Mouse (Mus musculus) lung, postnatal 25 days (tissue): ENCODE data around the gene Cyyr1.
"Not testable (repeated sequence)": the region's sequence is repeated elsewhere in the genome, so short reads cannot be mapped to it uniquely, and the experiment has no call there.

ENCODE experiments used
- DNase-seq: peaks from one replicate; pipeline ENCODE4 v3.0.0; 2022; ENCODE audit warnings: low spot score

Cyyr1 gene

DNA sequence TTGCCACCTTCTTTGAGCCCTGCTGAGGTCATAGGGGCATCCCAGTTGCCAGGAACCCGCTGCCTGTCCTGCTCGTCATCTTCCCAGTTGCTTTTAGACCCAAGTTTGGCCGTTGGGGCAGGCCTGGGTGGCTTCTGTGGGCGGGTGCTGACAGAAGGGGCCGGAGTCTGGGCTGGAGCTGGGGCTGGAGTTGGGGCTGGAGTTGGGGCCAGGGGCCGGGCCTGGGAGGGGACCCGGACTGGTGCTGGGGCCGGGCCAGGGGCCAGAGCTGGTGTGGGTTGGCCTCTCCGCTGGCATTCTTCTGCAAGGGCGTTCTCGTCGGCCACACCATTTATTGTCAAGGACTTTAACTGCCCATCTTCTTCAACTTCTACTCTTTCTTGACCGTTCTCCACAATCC is at the start of gene Cyyr1:
Gene Cyyr1 (minus strand): TSS at position 101 of the 400 bp plus-strand sequence.
- DNase-seq: not testable (repeated sequence)

- DNase-seq: no peak
Observed at GRCm38 (mm10) chr16:85588844-85589243, 35.6 kb upstream of the Cyyr1 start.

- DNase-seq: no peak
Observed at GRCm38 (mm10) chr16:85587573-85588226, 34.5 kb upstream of the Cyyr1 start.

- DNase-seq: no peak
Observed at GRCm38 (mm10) chr16:85566474-85566873, 13.3 kb upstream of the Cyyr1 start.

- no peak for DNase-seq
Observed at GRCm38 (mm10) chr16:85553838-85554237, 641 bp upstream of the Cyyr1 start.

- not testable (repeated sequence) for DNase-seq
Observed at GRCm38 (mm10) chr16:85551976-85552375, 1.2 kb downstream of the Cyyr1 start.

GRCm38 (mm10) chr16:85549971-85550567 is 3.1 kb downstream of the Cyyr1 start:
- DNase-seq: peak; percentile 55

GRCm38 (mm10) chr16:85546519-85546918 is 6.7 kb downstream of the Cyyr1 start:
- DNase-seq: peak; percentile 76

DNA sequence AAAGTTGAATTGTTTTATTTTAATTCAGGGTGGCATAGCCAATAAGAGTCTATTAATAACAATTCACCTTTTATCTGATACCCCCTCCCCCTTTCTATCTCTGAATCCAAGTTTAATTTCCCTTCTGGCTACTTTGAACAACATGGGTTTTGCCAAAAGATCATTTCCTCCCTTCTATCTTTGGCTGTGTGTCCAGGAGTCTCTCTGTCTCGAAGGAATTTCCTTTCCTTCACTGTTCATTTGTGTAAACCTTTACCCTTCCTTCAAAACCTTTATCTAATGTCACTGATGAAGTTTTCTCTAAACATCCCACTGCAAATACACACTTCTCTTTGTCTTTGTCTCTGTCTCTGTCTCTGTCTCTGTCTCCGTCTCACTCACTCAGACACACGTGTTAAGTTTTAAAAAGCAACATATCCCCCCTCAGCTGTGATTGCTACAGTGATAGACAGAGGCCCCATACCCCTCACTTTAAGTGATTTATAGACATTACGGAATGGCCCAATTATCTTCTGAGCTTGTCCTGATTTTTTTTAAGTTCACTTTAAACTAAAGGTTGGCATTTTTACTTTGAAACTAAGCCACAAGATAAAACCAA is 11.4 kb downstream of the Cyyr1 start:
- DNase-seq: peak; percentile 66

- DNase-seq: no peak
Observed at GRCm38 (mm10) chr16:85541023-85541422, 12.2 kb downstream of the Cyyr1 start.

- DNase-seq: no peak
Observed at GRCm38 (mm10) chr16:85538367-85538766, 14.8 kb downstream of the Cyyr1 start.

DNA sequence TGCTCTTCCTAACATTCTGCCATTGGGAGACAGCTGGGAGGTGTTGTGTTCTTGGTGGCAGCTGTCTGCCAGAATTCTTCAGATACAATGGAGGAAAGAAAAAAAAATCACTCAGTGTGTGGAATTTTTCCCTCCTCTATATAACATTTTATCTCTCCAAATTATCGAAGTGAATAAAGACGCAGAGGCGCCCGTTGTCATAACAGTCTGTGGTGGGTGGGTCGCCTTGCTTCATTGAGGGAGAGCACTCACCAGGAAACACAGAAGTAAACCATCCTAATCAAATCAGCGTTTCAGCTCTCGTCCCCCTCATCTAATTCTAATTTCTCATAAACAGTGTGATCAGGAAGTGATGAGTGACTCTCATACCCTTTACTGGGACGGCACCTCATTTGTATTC is 17.1 kb downstream of the Cyyr1 start:
- DNase-seq: no peak

- DNase-seq: no peak
Observed at GRCm38 (mm10) chr16:85527743-85528620, 25.2 kb downstream of the Cyyr1 start.

DNA sequence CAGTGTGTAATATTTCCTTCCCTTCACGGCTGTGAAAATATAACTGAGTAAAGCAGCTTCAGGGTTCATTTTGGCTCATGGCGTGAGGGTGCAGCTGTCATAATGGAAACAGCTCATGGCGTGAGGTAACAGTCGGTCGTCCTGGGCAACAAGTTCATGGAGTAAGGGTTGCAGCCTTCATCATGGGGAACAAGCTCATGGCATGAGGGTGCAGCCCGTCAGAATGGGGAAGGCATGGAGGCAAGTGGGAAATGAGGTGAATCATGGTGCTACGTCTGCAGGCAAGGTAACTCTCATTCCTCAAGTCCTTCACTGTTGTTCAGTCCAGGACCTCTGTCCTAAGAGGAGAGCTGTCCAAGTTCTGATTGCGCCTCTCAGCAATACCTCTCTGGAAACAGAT is 28.6 kb downstream of the Cyyr1 start:
- DNase-seq: no peak

- no peak for DNase-seq
Observed at GRCm38 (mm10) chr16:85507264-85507663, 45.9 kb downstream of the Cyyr1 start.

DNA sequence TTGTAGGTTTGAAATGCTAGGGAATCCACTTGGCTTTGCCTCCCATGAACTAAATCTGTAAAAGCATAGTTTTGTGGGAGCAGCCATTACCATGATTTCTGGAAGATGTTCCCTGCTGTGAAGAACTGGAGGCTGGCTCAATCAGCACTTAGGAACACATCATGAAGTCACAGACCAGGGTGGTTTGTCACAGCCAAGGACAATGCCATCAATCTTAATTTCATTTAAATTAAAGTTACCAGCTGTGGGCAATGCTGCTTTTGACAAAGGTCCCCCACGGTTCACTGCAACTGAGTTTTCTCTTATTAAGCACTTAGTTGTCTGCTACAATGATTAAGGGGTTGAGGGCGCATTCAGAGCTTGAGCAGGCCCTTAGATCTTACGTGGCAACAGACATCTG is 48.1 kb downstream of the Cyyr1 start:
- no peak for DNase-seq

DNA sequence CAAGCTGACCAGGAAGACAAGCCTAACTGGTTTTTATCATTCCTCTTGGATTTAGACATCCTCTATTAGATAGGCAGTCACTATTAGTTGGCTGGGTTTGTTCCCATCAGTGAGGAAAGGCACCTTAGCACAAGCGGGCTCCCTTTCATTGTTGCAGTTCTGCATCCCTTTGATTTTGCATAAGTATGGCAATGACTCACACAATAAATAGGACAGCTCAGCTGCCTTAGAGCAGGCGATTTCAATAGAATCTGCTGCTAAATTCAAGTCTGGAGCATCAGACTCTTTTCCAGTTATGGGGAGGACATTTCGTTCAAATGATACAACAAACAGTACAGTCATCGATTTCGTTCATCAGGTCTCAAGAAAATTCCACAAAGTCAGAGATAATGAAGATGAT is 49.8 kb downstream of the Cyyr1 start:
- no peak for DNase-seq

DNA sequence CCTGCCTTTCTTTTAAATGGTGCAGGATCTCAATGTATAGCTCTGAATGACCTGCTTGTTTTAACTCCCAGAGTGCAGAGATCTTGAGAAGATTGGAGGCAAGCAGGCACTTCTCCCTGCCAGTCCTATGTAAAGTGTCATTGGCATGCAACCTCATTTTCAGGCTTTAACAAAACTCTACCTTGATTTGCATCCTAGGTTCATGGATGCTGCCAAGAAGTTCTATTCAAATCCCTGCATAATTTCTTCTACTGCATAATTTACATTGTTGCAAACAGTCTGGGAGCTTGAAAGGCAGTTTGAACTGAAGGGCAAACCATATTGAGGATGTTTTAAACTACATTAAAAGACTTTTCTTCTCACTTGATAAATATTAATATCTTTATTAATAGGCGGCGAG is 57.4 kb downstream of the Cyyr1 start:
- no peak for DNase-seq

DNA sequence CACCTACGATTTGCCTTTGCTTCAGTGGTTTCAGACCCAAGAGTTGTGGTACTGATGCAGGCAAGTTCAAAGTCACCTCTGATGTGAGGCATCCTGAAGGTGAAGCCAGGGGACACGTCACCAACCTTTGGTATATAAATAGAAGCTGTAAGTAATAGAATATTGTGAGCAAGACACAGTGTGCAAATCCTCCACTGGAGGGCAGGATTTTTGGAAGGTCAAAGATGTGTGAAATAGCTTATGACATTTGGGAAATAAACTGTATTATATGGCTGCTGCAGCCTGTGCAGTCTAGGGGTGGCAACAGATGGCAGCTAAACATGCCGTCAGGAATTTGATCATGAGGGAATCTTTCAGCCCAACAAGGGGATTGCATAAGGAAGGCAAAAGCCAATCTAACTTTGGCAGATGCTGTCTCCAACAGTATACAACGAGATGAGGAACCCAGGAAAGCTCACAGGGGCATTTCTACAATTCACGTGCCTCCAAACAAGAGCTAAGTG is 65.0 kb downstream of the Cyyr1 start:
- no peak for DNase-seq

GRCm38 (mm10) chr16:85487266-85487665 is 65.9 kb downstream of the Cyyr1 start:
- DNase-seq: no peak

DNA sequence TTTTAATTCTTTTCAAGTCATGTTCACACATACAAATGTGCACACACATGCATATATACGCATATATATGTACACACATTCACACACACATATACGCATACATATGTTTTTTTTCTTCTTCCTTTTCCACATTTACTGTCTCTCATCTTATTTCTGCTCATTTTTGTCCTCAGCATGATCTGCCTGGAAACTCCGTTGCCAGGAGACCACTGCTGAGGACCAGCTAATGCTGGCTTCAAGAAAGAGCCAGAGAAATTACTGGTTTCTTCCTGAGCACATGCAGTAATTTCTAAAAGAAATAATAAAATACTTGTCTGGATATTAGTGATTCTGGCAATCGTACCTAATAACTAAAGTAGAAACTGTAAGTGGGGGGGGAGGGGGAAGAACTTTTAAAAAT is 68.6 kb downstream of the Cyyr1 start:
- DNase-seq: no peak

DNA sequence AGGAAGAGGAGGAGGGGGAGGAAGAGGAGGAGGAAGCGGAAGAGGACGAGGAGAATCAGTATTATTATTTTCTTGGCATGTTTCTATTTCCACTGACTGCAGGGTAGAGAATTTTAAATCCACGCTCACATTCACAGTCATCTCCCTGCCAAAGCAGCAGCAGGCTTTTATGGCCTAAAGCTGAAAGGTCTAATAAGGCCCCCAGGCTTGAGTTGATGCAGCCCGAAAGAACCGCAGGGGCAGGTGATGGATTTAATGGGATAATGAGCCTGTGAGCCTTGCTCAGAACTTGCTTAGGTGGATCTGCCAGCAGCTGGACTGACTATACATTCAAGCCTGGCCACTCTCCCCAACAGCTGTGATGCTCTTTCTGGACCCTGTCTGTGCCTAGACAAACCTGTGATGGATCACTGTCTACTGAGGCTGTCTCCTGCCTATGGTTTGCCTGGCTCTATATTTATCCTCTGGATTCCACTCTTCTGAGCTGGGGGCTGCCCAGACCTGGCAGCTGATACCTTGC is 78.6 kb downstream of the Cyyr1 start:
- DNase-seq: no peak
